Mouse (Mus musculus) forebrain, embryonic 14.5 days (tissue): Measurements from ENCODE around the gene Cmip. TPM values are rescaled to one million over a fixed set of nuclear protein-coding genes. Genes with fewer than 3 reads are reported as not detected.

Experiments used
- ATAC-seq: fragments of 200-750 bp; cut with Nextera tagmentation; 2 replicates; pipeline ENCODE4 v1.8.0; 2017; ENCODE audit warnings: mild to moderate bottlenecking, moderate library complexity
- DNase-seq: peaks from one replicate; pipeline ENCODE4 v3.0.0-alpha.2; 2015; ENCODE audit warnings: low spot score
- H3K27ac ChIP-seq: fragments of 300-500 bp; sonication (generic); 2 replicates; pipeline ENCODE4 v1.5.1; 2014; ENCODE audit warnings: low read depth, mild to moderate bottlenecking, control low read depth, low read length, moderate library complexity
- H3K27me3 ChIP-seq: fragments of 300-500 bp; sonication (generic); replicated peaks from 2 replicates; pipeline ENCODE4 v1.6.1; 2014; ENCODE audit warnings: low read length, control low read depth, mixed read lengths; ENCODE audit not compliant: control insufficient read depth, insufficient read depth
- H3K36me3 ChIP-seq: fragments of 300-500 bp; sonication (generic); 2 replicates; pipeline ENCODE4 v1.6.1; 2014; ENCODE audit warnings: low read length, control low read depth; ENCODE audit not compliant: control insufficient read depth, insufficient read depth
- H3K4me1 ChIP-seq: fragments of 300-500 bp; sonication (generic); 2 replicates; pipeline ENCODE4 v1.6.1; 2014; ENCODE audit warnings: antibody characterized with exemption, low read length, control low read depth; ENCODE audit not compliant: control insufficient read depth, insufficient read depth
- H3K4me2 ChIP-seq: fragments of 300-500 bp; sonication (generic); 2 replicates; pipeline ENCODE4 v1.6.1; 2014; ENCODE audit warnings: mild to moderate bottlenecking, control low read depth, low read length
- H3K4me3 ChIP-seq: fragments of 300-500 bp; sonication (generic); 2 replicates; pipeline ENCODE4 v1.5.1; 2014; ENCODE audit warnings: low read depth, low read length, control low read depth
- H3K9ac ChIP-seq: fragments of 300-500 bp; sonication (generic); 2 replicates; pipeline ENCODE4 v1.6.1; 2014; ENCODE audit warnings: mild to moderate bottlenecking, low read length, control low read depth, moderate library complexity
- H3K9me3 ChIP-seq: fragments of 300-500 bp; sonication (generic); replicated peaks from 2 replicates; pipeline ENCODE4 v1.6.1; 2016; ENCODE audit warnings: low read length, control low read depth, mixed read lengths; ENCODE audit not compliant: control insufficient read depth
- WGBS: fragments of 180-500 bp; shearing (Covaris S2); extraction: QIAGEN DNeasy Blood & Tissue Kit; methylation state at CpG from one replicate; pipeline ENCODE4 v1.1.7; 2014; 5-methylcytosine and 5-hydroxymethylcytosine counted together
- polyA plus RNA-seq: library from polyadenylated mRNA; unstranded; fragments of >200 nt; fragmentation: Nextera tagmentation; extraction: Ambion mirVana; gene quantifications from 2 replicates; pipeline ENCODE4 v1.2.1, GENCODE M21; 2014

Cmip gene
- polyA plus RNA-seq, 1 experiment from 2014 or later = 57.4 TPM

DNA sequence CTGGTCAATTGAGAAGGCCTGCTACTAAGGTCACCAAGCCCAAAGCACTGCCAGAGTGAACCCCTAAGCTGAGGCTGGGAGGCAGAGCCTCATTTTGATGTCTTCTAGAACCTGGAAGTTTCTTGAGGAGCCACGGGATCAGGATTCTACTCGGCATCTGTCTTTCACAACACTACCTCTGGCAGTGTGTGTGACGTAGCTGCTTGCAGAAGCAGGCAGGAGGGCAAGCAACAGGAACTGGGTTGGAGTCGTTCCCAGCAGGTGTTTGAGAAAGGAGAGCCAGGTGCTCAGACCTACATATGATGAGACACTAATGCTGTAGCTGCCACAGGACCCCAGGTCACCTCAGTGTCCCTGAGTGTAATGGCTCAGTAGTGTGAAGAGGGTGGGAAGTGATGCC lies 140.0 kb downstream of the Cmip start:
- H3K4me3 ChIP-seq = no peak overlapping the region
- no peak for ATAC-seq
- H3K9ac ChIP-seq = no peak overlapping the region
- no peak overlapping the region for H3K4me2 ChIP-seq
- no peaks in the 10 kb centered on the region for H3K27me3 ChIP-seq
- DNase-seq = no peak
- peaks cover 7% of the 10 kb centered on the region; the same call in 1 of the 2 replicates for H3K4me1 ChIP-seq
- 97% methylated on average over 4 of the region's 4 CpGs for WGBS
- H3K27ac ChIP-seq = no peak overlapping the region
- H3K9me3 ChIP-seq = no peaks in the 10 kb centered on the region
- H3K36me3 ChIP-seq = no peaks in the 10 kb centered on the region

- 96% methylated on average over 15 of the region's 15 CpGs for WGBS
- DNase-seq = no peak
Measured at GRCm38 (mm10) chr8:117397751-117398150, 140.9 kb downstream of the Cmip start.

GRCm38 (mm10) chr8:117399229-117399628 lies 142.4 kb downstream of the Cmip start:
- peaks cover 19% of the 10 kb centered on the region; the same call in 1 of the 2 replicates for H3K4me1 ChIP-seq
- 80% methylated on average over 8 of the region's 8 CpGs for WGBS
- H3K4me3 ChIP-seq = no peak overlapping the region
- no peaks in the 10 kb centered on the region for H3K9me3 ChIP-seq
- ATAC-seq = no peak
- H3K27ac ChIP-seq = no peak overlapping the region
- no peak for DNase-seq
- no peak overlapping the region for H3K9ac ChIP-seq
- H3K36me3 ChIP-seq = no peaks in the 10 kb centered on the region
- H3K4me2 ChIP-seq = no peak overlapping the region
- H3K27me3 ChIP-seq = no peaks in the 10 kb centered on the region

More at GRCm38 (mm10) chr8:117397751-117398150, 140.9 kb downstream of the Cmip start:
- H3K27ac ChIP-seq = no peak overlapping the region
- no peak for ATAC-seq
- no peaks in the 10 kb centered on the region for H3K36me3 ChIP-seq
- H3K9ac ChIP-seq = no peak overlapping the region
- H3K4me2 ChIP-seq = no peak overlapping the region
- peaks cover 11% of the 10 kb centered on the region; the same call in 1 of the 2 replicates for H3K4me1 ChIP-seq
- no peaks in the 10 kb centered on the region for H3K9me3 ChIP-seq
- H3K4me3 ChIP-seq = no peak overlapping the region
- no peaks in the 10 kb centered on the region for H3K27me3 ChIP-seq

GRCm38 (mm10) chr8:117400820-117401219 lies 144.0 kb downstream of the Cmip start:
- H3K36me3 ChIP-seq = no peaks in the 10 kb centered on the region
- WGBS = 91% methylated on average over 6 of the region's 6 CpGs
- H3K4me3 ChIP-seq = no peak overlapping the region
- no peak overlapping the region for H3K9ac ChIP-seq
- H3K4me2 ChIP-seq = no peak overlapping the region
- no peak for DNase-seq
- peaks cover 19% of the 10 kb centered on the region; the same call in 1 of the 2 replicates for H3K4me1 ChIP-seq
- no peaks in the 10 kb centered on the region for H3K9me3 ChIP-seq
- no peak for ATAC-seq
- H3K27ac ChIP-seq = no peak overlapping the region
- H3K27me3 ChIP-seq = no peaks in the 10 kb centered on the region

DNA sequence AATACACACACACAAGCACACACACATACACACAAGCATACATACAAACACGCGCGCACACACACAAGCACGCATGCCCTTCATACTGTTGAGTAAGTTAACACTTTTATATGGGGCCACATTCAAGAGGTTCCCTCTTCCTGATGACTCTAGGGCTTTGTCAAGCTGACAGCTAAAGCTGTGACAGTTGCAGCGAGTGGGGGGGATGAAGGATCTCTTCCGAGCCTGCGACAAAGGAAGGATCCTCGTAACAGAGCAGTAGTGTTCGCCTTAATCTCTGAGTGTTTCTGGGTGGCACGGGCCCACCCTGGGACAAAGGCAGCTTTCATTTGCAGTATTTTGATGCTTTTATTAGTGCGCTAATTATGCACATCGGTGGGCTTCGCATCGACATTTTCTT lies 145.0 kb downstream of the Cmip start:
- WGBS = 56% methylated on average over 14 of the region's 14 CpGs
- peaks cover 19% of the 10 kb centered on the region; the same call in 1 of the 2 replicates for H3K4me1 ChIP-seq
- H3K9ac ChIP-seq = no peak overlapping the region
- DNase-seq (peak; percentile 68), ATAC-seq (peak; percentile 52)
- H3K27me3 ChIP-seq = no peaks in the 10 kb centered on the region
- no peaks in the 10 kb centered on the region for H3K9me3 ChIP-seq
- peak overlapping the region; percentile 59; the same call in 1 of the 2 replicates for H3K27ac ChIP-seq
- H3K4me2 ChIP-seq = no peak overlapping the region
- no peaks in the 10 kb centered on the region for H3K36me3 ChIP-seq
- H3K4me3 ChIP-seq = no peak overlapping the region

DNA sequence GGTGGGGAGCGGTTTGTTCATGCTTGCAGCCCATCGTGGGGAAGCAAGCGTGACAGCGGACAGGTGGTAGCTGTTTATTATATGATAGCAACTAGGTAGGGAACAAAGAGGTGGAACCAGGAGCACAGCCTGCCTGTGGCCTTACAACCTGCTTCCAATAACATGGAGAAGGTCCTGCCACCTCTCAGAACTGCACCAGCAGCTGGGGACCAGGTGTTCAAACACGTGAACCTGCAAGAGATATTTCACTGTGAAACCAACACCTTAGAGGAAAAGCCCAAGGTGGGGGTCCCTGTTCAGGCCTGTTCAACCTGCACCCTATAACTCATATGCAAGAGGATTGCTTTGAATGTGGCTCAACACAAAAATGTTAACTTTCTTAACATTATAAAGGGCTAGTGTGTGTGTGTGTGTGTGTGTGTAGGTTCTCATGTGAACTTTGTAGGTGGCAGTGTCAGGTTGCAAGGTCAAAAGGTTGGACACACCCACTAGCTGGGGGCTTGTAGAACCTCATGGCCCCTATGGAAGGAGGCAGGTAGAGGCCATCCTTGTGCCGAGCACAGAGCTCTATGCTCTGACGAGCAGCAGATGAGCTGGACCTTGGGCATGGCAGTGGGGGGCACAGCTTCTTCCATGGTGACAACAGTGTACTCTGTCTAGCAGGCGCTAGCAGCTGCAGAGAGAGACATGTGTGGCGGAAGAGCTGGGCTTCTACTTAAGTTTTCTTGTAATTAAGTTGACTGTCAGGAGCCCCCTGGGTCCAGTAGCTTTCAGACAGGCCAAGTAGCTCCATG lies 146.2 kb downstream of the Cmip start:
- DNase-seq = no peak
- ATAC-seq = peak; percentile 1; the same call in 1 of the 2 replicates
- Histone ChIP-seq H3K36me3 (no peaks in the 10 kb centered on the region), H3K27me3 (no peaks in the 10 kb centered on the region), H3K9me3 (no peaks in the 10 kb centered on the region), H3K27ac (peak overlapping the region; percentile 67), H3K9ac (no peak overlapping the region), H3K4me2 (no peak overlapping the region), H3K4me3 (no peak overlapping the region), H3K4me1 (peaks cover 19% of the 10 kb centered on the region; the same call in 1 of the 2 replicates)
- WGBS = 73% methylated on average over 9 of the region's 9 CpGs

GRCm38 (mm10) chr8:117403705-117404476 lies 147.0 kb downstream of the Cmip start:
- peak; percentile 54 for DNase-seq
- no peak overlapping the region for H3K9ac ChIP-seq

DNA sequence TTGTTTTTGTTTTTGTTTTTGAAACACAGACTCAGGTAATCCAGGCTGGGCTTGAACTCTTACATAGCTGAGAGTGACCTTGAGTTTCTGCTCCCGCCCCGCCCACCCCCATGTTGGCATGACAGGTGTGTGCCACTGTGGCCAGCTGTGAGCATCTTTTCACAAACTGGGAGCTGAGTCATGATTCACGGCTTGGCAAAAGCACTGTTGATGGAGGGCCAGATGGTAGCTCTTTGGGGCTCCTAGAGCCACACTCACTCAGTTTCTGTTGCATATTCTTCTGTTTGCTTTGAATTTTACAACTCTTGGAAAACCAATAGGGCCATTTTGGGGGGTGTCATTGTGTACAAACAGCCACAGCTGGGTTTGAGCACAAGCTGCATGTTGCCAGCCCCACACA lies 149.2 kb downstream of the Cmip start:
- H3K27me3 ChIP-seq = no peaks in the 10 kb centered on the region
- ATAC-seq = no peak
- H3K9me3 ChIP-seq = no peaks in the 10 kb centered on the region
- WGBS = 78% methylated on average over 3 of the region's 3 CpGs
- peaks cover 19% of the 10 kb centered on the region; the same call in 1 of the 2 replicates for H3K4me1 ChIP-seq
- no peak overlapping the region for H3K9ac ChIP-seq
- H3K36me3 ChIP-seq = 0 out of 2 replicates have a peak, but pooled peaks cover 3% of the 10 kb centered on the region
- no peak overlapping the region for H3K27ac ChIP-seq
- no peak for DNase-seq
- no peak overlapping the region for H3K4me3 ChIP-seq
- no peak overlapping the region for H3K4me2 ChIP-seq

More at GRCm38 (mm10) chr8:117403705-117404476, 147.0 kb downstream of the Cmip start:
- 57% methylated on average over 14 of the region's 14 CpGs for WGBS
- Histone ChIP-seq H3K4me1 (peaks cover 19% of the 10 kb centered on the region; the same call in 1 of the 2 replicates), H3K27me3 (no peaks in the 10 kb centered on the region), H3K9me3 (no peaks in the 10 kb centered on the region), H3K4me3 (no peak overlapping the region), H3K27ac (peak overlapping the region; percentile 67), H3K4me2 (no peak overlapping the region), H3K36me3 (no peaks in the 10 kb centered on the region)
- ATAC-seq = peak; percentile 28; the same call in 1 of the 2 replicates
